Mouse (Mus musculus) limb, embryonic 14.5 days (tissue): ENCODE measurements around the gene Apobec1. TPM values are rescaled to one million over a fixed set of nuclear protein-coding genes. Genes with fewer than 3 reads are reported as not detected.

Experiments
- ATAC-seq: fragments of 200-750 bp; cut with Nextera tagmentation; 2 replicates; pipeline ENCODE4 v1.8.0; 2017; ENCODE audit warnings: low read depth, moderate number of reproducible peaks, moderate TSS enrichment; ENCODE audit not compliant: low FRiP score
- DNase-seq: peaks from one replicate; pipeline ENCODE4 v3.0.0-alpha.2; 2015; ENCODE audit warnings: low spot score
- H3K27ac ChIP-seq: fragments of 300-500 bp; sonication (generic); replicated peaks from 2 replicates; pipeline ENCODE4 v1.5.1; 2014; ENCODE audit warnings: low read depth, mild to moderate bottlenecking, low read length, moderate library complexity, mixed read lengths
- H3K27me3 ChIP-seq: fragments of 300-500 bp; sonication (generic); 2 replicates; pipeline ENCODE4 v1.6.1; 2014; ENCODE audit warnings: low read length, mixed read lengths; ENCODE audit not compliant: control insufficient read depth, insufficient read depth
- H3K36me3 ChIP-seq: fragments of 300-500 bp; sonication (generic); 2 replicates; pipeline ENCODE4 v1.6.1; 2014; ENCODE audit warnings: mild to moderate bottlenecking, low read length, moderate library complexity, mixed read lengths; ENCODE audit not compliant: control insufficient read depth, insufficient read depth
- H3K4me1 ChIP-seq: fragments of 300-500 bp; sonication (generic); 2 replicates; pipeline ENCODE4 v1.6.1; 2014; ENCODE audit warnings: antibody characterized with exemption, low read length, mixed read lengths; ENCODE audit not compliant: control insufficient read depth, insufficient read depth
- H3K4me2 ChIP-seq: fragments of 300-500 bp; sonication (generic); replicated peaks from 2 replicates; pipeline ENCODE4 v1.6.1; 2014; ENCODE audit warnings: low read depth, mild to moderate bottlenecking, low read length, moderate library complexity; ENCODE audit not compliant: severe bottlenecking
- H3K4me3 ChIP-seq: fragments of 300-500 bp; sonication (generic); replicated peaks from 2 replicates; pipeline ENCODE4 v1.5.1; 2014; ENCODE audit warnings: low read length
- H3K9ac ChIP-seq: fragments of 300-500 bp; sonication (generic); 2 replicates; pipeline ENCODE4 v1.6.1; 2014; ENCODE audit warnings: mild to moderate bottlenecking, low read depth, low read length, moderate library complexity; ENCODE audit not compliant: severe bottlenecking
- H3K9me3 ChIP-seq: fragments of 300-500 bp; sonication (generic); 2 replicates; pipeline ENCODE4 v1.6.1; 2016; ENCODE audit warnings: low read length; ENCODE audit not compliant: control insufficient read depth
- POLR2A ChIP-seq: fragments of 200-500 bp; IDR thresholded peaks from 2 replicates; pipeline ENCODE4 v1.8.0; 2012; ENCODE audit warnings: inconsistent platforms, mild to moderate bottlenecking, moderate library complexity, borderline replicate concordance; ENCODE audit not compliant: insufficient read depth, insufficient read length; ENCODE audit errors: extremely low read depth
- WGBS: fragments of 180-500 bp; shearing (Covaris S2); extraction: QIAGEN DNeasy Blood & Tissue Kit; methylation state at CpG from one replicate; pipeline ENCODE4 v1.1.7; 2014; 5-methylcytosine and 5-hydroxymethylcytosine counted together
- polyA plus RNA-seq, 2 experiments: library from polyadenylated mRNA; depleted of rRNA in 1 of 2; stranded (reverse) in 1 of 2; unstranded in 1 of 2; fragments of >200 nt; fragmentation: Nextera tagmentation in 1 of 2; extraction: Ambion mirVana in 1 of 2; gene quantifications; 2 replicates each; pipeline versions ENCODE4 v1.2.1 to v1.2.3; 2012 to 2014

The Apobec1 gene
- polyA plus RNA-seq, 2 experiments = 3.5 to 7.2 TPM

DNA sequence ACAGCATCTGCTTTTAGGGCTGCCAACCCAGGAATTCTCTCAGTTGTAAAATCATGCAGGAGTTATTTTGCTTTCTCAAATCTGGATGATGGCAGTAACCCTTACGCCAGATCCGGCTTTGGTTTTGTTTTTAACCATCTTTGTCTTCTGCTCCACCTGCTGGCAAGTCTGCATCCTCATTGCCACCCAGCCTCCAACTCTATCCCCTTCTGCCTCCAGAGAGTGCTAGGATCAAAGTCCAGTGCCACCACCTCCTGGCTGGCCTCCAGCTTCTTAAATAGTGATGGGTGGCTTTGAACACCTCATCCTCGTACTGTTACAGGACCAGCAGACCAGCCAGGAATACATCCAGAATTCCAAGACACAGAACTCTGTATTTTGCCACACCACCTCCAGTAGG is 34.4 kb upstream of the Apobec1 start:
- ATAC-seq = no peak
- H3K27me3 ChIP-seq = no peaks in the 10 kb centered on the region
- H3K9me3 ChIP-seq = no peaks in the 10 kb centered on the region
- no peak overlapping the region for H3K4me2 ChIP-seq
- DNase-seq = no peak
- no peaks in the 10 kb centered on the region for H3K36me3 ChIP-seq
- H3K4me1 ChIP-seq = no peaks in the 10 kb centered on the region
- TF ChIP-seq POLR2A = no peak
- WGBS = 64% methylated on average over 3 of the region's 3 CpGs
- no peak overlapping the region for H3K4me3 ChIP-seq
- H3K27ac ChIP-seq = no peak overlapping the region
- H3K9ac ChIP-seq = no peak overlapping the region

DNA sequence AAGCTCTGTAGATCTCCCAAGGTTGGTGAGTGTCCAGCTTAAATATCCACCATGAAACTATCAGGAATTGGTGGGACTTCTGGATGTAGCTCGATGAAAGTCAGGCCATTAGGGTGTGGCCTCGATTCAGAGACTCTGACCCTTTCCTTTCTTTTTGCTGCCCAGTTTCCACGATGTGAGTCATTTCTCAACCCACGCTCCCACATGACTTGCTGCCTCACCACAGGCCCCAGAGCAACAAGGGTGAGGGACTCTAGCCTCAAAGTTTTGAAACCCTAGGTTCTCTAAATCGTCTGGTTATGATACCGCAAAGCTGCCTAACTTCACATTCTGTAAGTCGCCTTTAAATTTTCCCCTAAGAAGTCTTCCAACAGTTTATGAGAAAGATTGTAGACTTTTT is 33.1 kb upstream of the Apobec1 start:
- H3K4me1 ChIP-seq = no peaks in the 10 kb centered on the region
- no peak for ATAC-seq
- H3K4me2 ChIP-seq = no peak overlapping the region
- H3K27ac ChIP-seq = no peak overlapping the region
- 87% methylated on average over 7 of the region's 7 CpGs for WGBS
- no peak for TF ChIP-seq POLR2A
- H3K9me3 ChIP-seq = no peaks in the 10 kb centered on the region
- H3K4me3 ChIP-seq = no peak overlapping the region
- DNase-seq = no peak
- H3K36me3 ChIP-seq = no peaks in the 10 kb centered on the region
- no peak overlapping the region for H3K9ac ChIP-seq
- H3K27me3 ChIP-seq = no peaks in the 10 kb centered on the region

DNA sequence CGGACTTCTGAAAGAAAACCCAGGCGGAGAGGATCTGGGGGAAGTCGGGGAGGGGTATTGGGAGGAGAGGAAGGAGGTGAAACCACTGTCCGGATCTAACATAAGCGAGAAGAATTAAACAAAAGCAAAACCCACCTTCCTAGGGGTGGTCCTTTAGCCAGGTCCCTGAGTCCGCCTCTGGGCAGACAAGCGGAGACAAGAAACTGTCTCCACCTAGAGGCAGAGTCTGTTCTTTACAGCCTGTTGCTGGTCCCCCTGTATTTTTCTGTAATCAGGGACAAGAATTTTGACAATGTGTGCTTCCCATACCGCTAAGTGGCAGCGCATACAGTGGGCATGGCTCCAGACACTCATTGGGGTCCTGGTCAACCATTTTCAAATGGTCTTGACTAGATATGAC is 31.2 kb upstream of the Apobec1 start:
- Histone ChIP-seq H3K27ac (no peak overlapping the region), H3K4me2 (no peak overlapping the region), H3K4me1 (no peaks in the 10 kb centered on the region), H3K9me3 (no peaks in the 10 kb centered on the region), H3K36me3 (no peaks in the 10 kb centered on the region), H3K27me3 (no peaks in the 10 kb centered on the region), H3K4me3 (no peak overlapping the region), H3K9ac (no peak overlapping the region)
- DNase-seq = no peak
- WGBS = 46% methylated on average over 9 of the region's 9 CpGs
- ATAC-seq = no peak
- TF ChIP-seq POLR2A = no peak

DNA sequence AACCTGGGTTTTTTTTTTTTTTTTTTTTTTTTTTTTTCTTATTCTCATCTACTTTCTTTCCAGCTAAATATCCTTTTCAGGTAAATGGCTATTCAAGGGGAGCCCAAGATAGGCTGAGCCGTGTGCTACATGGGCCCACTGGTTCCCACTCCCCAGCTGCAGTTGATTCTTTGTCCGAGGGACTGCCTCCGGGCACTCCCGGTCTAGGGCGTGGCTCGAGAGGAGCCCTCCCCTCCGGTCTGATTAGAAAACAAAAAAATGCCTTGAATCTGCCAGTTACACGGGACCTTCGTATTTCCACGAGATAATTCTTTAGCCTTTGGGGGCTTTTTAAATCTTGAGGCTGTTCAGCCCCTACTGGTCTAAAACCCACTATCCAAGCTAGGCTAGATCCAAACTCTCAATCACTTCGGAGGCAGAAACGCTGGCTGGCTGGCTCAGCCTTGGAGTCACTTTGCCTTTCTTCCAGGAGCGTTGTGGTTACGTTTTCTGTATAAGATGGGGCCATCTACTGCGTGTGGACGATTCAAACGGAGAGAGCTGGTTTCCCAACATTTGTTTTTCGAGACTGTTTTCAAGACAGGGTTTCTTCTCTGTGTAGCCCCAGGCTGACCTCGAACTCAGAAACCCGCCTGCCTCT is 25.3 kb upstream of the Apobec1 start:
- DNase-seq = no peak
- WGBS = 34% methylated on average over 20 of the region's 20 CpGs
- no peaks in the 10 kb centered on the region for H3K36me3 ChIP-seq
- no peak overlapping the region for H3K27ac ChIP-seq
- no peak overlapping the region for H3K4me3 ChIP-seq
- H3K9ac ChIP-seq = no peak overlapping the region
- H3K4me1 ChIP-seq = no peaks in the 10 kb centered on the region
- H3K9me3 ChIP-seq = no peaks in the 10 kb centered on the region
- ATAC-seq = no peak
- no peak for TF ChIP-seq POLR2A
- no peaks in the 10 kb centered on the region for H3K27me3 ChIP-seq
- 0 out of 2 replicates have a peak overlapping the region, but pooled peaks have one; percentile 13 for H3K4me2 ChIP-seq

DNA sequence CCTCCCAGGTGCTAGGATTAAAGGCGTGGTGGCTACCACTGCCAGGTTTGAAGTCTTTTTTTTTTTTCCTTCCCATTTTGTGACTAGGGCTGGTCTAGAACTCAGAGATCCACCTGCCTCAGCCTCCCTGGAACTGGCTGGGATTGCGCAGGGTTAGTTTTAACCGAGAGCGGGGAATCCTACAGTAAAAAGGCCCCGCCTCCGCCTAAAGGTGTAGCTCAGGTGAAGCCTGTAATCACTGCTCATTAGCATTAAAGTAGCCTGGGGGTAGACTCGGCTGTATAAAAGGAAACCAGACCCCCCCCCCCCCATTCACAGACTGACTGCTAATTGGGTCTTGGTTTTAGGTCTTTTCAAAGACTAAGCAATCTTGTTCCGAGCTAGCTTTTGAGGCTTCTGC is 23.9 kb upstream of the Apobec1 start, which contains the start of gene Dppa3:
Gene Dppa3, plus strand, starts transcription at position 301 of the 400 bp plus-strand sequence.
- no peak within 1 kb of the TSS for H3K9ac ChIP-seq
- no peak within 1 kb of the TSS for H3K4me3 ChIP-seq
- H3K27ac ChIP-seq = no peak within 1 kb of the TSS
- H3K4me1 ChIP-seq = no peaks in the 10 kb centered on the region
- WGBS = 92% methylated on average over 7 of the region's 8 CpGs
- ATAC-seq (no peak), DNase-seq (no peak)
- H3K9me3 ChIP-seq = no peaks in the 10 kb centered on the region
- no peak within 1 kb of the TSS for H3K4me2 ChIP-seq
- no peaks in the 10 kb centered on the region for H3K36me3 ChIP-seq
- no peaks in the 10 kb centered on the region for H3K27me3 ChIP-seq
- no peak for TF ChIP-seq POLR2A

DNA sequence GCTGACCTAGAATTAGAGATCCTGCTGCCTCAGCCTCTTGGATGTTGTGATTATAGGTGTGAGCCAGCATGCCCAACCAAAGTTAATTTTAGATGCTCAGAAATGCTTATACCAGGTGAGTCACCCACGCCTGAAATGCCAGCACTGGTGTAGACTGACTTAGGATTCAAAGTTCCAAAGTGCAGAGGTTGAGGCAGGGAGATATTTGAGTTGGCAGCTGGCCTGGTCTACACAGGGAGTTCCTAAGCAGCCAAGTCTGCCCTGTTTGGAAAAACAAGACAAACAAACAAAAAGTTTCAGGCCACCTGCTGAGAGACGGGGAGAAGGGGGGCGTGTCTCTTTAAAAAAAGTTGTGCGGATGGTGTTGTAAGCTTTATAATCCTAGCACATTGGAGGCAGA is 22.9 kb upstream of the Apobec1 start:
- 79% methylated on average over 4 of the region's 4 CpGs for WGBS

More for the DNA sequence above, 22.9 kb upstream of the Apobec1 start:
- no peaks in the 10 kb centered on the region for H3K36me3 ChIP-seq
- H3K27me3 ChIP-seq = no peaks in the 10 kb centered on the region
- H3K4me1 ChIP-seq = no peaks in the 10 kb centered on the region
- no peak overlapping the region for H3K27ac ChIP-seq
- no peak overlapping the region for H3K4me3 ChIP-seq
- no peak for ATAC-seq
- TF ChIP-seq POLR2A = no peak
- no peak overlapping the region for H3K9ac ChIP-seq
- no peak for DNase-seq
- no peaks in the 10 kb centered on the region for H3K9me3 ChIP-seq
- H3K4me2 ChIP-seq = no peak overlapping the region
